Mouse (Mus musculus): Measurements from ENCODE around the gene Mthfd1l.

GRCm38 (mm10) chr10:4179049-4179790 is 206.3 kb downstream of the Mthfd1l start:
- TF ChIP-seq CTCF (IDR thresholded peaks at IDR 0.05; ENCODE audit: low read depth, low read length) (no peak), GATA1 (IDR thresholded peaks at IDR 0.05; ENCODE audit: borderline replicate concordance, low read length) (no peak)
